Mouse (Mus musculus) E14TG2a.4 (cell line): ENCODE data around the gene Gm10024.

ENCODE experiments used
- CTCF ChIP-seq: conservative IDR thresholded peaks from 2 replicates; pipeline ENCODE4 v1.5.1; 2014; ENCODE audit warnings: low read length
- NANOG ChIP-seq: IDR thresholded peaks from 2 replicates; pipeline ENCODE4 v1.6.1; 2014; ENCODE audit warnings: borderline replicate concordance, low read length, mixed read lengths
- POU5F1 ChIP-seq: IDR thresholded peaks from 2 replicates; pipeline ENCODE4 v1.6.1; 2014; ENCODE audit warnings: low read length, borderline replicate concordance

- TF ChIP-seq CTCF (no peak), NANOG (no peak), POU5F1 (no peak)
Measured at GRCm38 (mm10) chr10:77715507-77715906, 4.2 kb downstream of the Gm10024 start, which contains the start of gene Gm10142.
